Mouse (Mus musculus) kidney, embryonic 16.5 days (tissue): ENCODE results near the gene Zbtb38. TPM values are rescaled to one million over a fixed set of nuclear protein-coding genes. Genes with fewer than 3 reads are reported as not detected.
A peak's percentile ranks its signal among the peaks of the same experiment; 100 is the strongest.

Source experiments
- ATAC-seq: fragments of 200-750 bp; cut with Nextera tagmentation; 2 replicates; pipeline ENCODE4 v1.8.0; 2017; ENCODE audit warnings: moderate TSS enrichment; ENCODE audit not compliant: low FRiP score, low TSS enrichment
- H3K27ac ChIP-seq: fragments of 300-500 bp; sonication (generic); 2 replicates; pipeline ENCODE4 v1.5.1; 2014; ENCODE audit warnings: low read length
- H3K27me3 ChIP-seq: fragments of 300-500 bp; sonication (generic); 2 replicates; pipeline ENCODE4 v1.6.1; 2014; ENCODE audit warnings: low read length, control low read depth, mixed read lengths; ENCODE audit not compliant: insufficient read depth
- H3K36me3 ChIP-seq: fragments of 300-500 bp; sonication (generic); 2 replicates; pipeline ENCODE4 v1.6.1; 2014; ENCODE audit warnings: low read length, control low read depth, mixed read lengths; ENCODE audit not compliant: insufficient read depth
- H3K4me1 ChIP-seq: fragments of 300-500 bp; sonication (generic); 2 replicates; pipeline ENCODE4 v1.6.1; 2014; ENCODE audit warnings: low read length, control low read depth, mixed read lengths; ENCODE audit not compliant: insufficient read depth
- H3K4me2 ChIP-seq: fragments of 300-500 bp; sonication (generic); replicated peaks from 2 replicates; pipeline ENCODE4 v1.6.1; 2014; ENCODE audit warnings: low read depth, low read length
- H3K4me3 ChIP-seq: fragments of 300-500 bp; sonication (generic); 2 replicates; pipeline ENCODE4 v1.5.1; 2014; ENCODE audit warnings: mild to moderate bottlenecking, low read length
- H3K9ac ChIP-seq: fragments of 300-500 bp; sonication (generic); replicated peaks from 2 replicates; pipeline ENCODE4 v1.6.1; 2014; ENCODE audit warnings: low read length
- H3K9me3 ChIP-seq: fragments of 300-500 bp; sonication (generic); 2 replicates; pipeline ENCODE4 v1.6.1; 2016; ENCODE audit warnings: low read length, control low read depth
- WGBS: fragments of 180-500 bp; shearing (Covaris S2); extraction: QIAGEN DNeasy Blood & Tissue Kit; methylation state at CpG from one replicate; pipeline ENCODE4 v1.1.7; 2014; 5-methylcytosine and 5-hydroxymethylcytosine counted together
- polyA plus RNA-seq: library from polyadenylated mRNA; unstranded; fragments of >200 nt; fragmentation: Nextera tagmentation; extraction: Ambion mirVana; gene quantifications from 2 replicates; pipeline ENCODE4 v1.2.1, GENCODE M21; 2015

Gene Zbtb38
- polyA plus RNA-seq = 22.1 and 24.8 TPM in 2 replicates

DNA sequence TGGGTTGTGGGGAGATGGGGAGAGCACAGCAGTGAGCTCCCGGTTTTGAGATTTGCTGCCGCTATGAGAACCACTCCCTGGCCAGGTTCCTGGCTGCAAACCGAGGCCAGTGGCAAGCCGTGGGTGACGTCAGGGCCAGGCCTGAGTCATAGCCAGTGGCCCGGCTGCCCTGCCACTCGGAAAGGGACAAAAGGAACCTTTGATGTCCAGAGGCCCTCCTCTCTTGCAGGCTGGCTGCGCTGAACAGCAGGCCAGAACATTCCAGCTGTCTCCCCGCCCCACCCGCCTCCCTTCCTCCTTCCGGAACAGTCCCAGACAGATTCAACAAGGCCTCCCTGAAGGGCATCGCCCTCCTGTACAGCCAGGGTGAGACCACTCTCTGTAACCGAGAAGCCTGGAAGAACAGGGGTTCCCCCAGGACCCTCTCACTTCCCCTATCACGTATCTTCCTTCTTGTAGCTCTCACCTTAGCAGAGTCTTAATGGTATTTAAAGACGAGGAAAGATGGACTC lies at the start of gene Zbtb38:
Zbtb38 (minus strand) TSS at position 229 of the 512 bp plus-strand sequence.
- no peaks in the 10 kb centered on the region for H3K27me3 ChIP-seq
- H3K36me3 ChIP-seq = no peaks in the 10 kb centered on the region
- H3K27ac ChIP-seq = peak within 1 kb of the TSS; percentile 49; the same call in 1 of the 2 replicates
- H3K4me3 ChIP-seq = no peak within 1 kb of the TSS
- H3K9me3 ChIP-seq = no peaks in the 10 kb centered on the region; the same call in 1 of the 2 replicates
- peak; percentile 92 for ATAC-seq
- WGBS = 28% methylated on average over 15 of the region's 15 CpGs
- no peak within 1 kb of the TSS; the same call in 1 of the 2 replicates for H3K9ac ChIP-seq
- H3K4me1 ChIP-seq = peaks cover 9% of the 10 kb centered on the region
- peak within 1 kb of the TSS; percentile 25; the same call in 1 of the 2 replicates for H3K4me2 ChIP-seq

GRCm38 (mm10) chr9:96800131-96800825 lies 47.6 kb upstream of the Zbtb38 start:
- H3K27ac ChIP-seq = no peak overlapping the region
- no peaks in the 10 kb centered on the region for H3K9me3 ChIP-seq
- H3K4me3 ChIP-seq = no peak overlapping the region
- WGBS = 22% methylated on average over 5 of the region's 5 CpGs
- H3K9ac ChIP-seq = no peak overlapping the region
- H3K4me2 ChIP-seq = no peak overlapping the region
- no peaks in the 10 kb centered on the region for H3K27me3 ChIP-seq
- H3K36me3 ChIP-seq = no peaks in the 10 kb centered on the region
- ATAC-seq = no peak
- H3K4me1 ChIP-seq = peaks cover 10% of the 10 kb centered on the region; the same call in 1 of the 2 replicates

DNA sequence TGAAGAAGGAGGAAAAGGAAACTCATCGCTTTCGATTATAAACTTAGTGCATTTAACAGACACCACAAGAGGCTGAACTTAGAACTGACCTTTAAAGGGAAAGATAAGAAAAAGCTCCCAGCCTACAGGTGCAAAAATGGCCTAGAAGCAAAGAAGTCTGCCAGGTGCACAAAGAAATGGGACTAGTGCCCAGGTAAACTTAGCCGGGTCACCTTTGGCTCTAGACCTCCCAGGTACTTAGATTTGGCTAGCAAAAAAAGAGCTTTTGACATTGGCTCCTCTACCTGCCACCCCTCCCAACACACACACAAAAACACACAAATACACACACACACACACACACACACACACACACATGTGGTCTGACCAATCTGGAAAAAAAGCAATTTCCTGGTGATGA lies 44.7 kb upstream of the Zbtb38 start:
- Histone ChIP-seq H3K27ac (no peak overlapping the region), H3K27me3 (no peaks in the 10 kb centered on the region), H3K36me3 (no peaks in the 10 kb centered on the region), H3K9me3 (no peaks in the 10 kb centered on the region), H3K9ac (no peak overlapping the region), H3K4me3 (no peak overlapping the region), H3K4me1 (peaks cover 12% of the 10 kb centered on the region; the same call in 1 of the 2 replicates), H3K4me2 (no peak overlapping the region)
- ATAC-seq = no peak
- WGBS = 94% methylated on average over 3 of the region's 3 CpGs

- H3K9me3 ChIP-seq = no peaks in the 10 kb centered on the region
- H3K4me1 ChIP-seq = peaks cover 8% of the 10 kb centered on the region; the same call in 1 of the 2 replicates
- ATAC-seq = peak; percentile 79
- peak overlapping the region; percentile 66 for H3K9ac ChIP-seq
- 8% methylated on average over 10 of the region's 10 CpGs for whole genome bisulfite sequencing
- peak overlapping the region; percentile 58 for H3K4me2 ChIP-seq
- H3K27me3 ChIP-seq = no peaks in the 10 kb centered on the region
- peak overlapping the region; percentile 42 for H3K4me3 ChIP-seq
- H3K36me3 ChIP-seq = no peaks in the 10 kb centered on the region
- H3K27ac ChIP-seq = peak overlapping the region; percentile 27; the same call in 1 of the 2 replicates
Observed at GRCm38 (mm10) chr9:96795399-96795928, 42.8 kb upstream of the Zbtb38 start.

GRCm38 (mm10) chr9:96794601-96795000 lies 42.0 kb upstream of the Zbtb38 start:
- H3K27ac ChIP-seq = no peak overlapping the region
- no peaks in the 10 kb centered on the region for H3K9me3 ChIP-seq
- H3K4me3 ChIP-seq = no peak overlapping the region
- peaks cover 8% of the 10 kb centered on the region; the same call in 1 of the 2 replicates for H3K4me1 ChIP-seq
- H3K4me2 ChIP-seq = no peak overlapping the region
- no peaks in the 10 kb centered on the region for H3K27me3 ChIP-seq
- H3K36me3 ChIP-seq = no peaks in the 10 kb centered on the region
- WGBS = 92% methylated on average over 2 of the region's 2 CpGs
- no peak overlapping the region for H3K9ac ChIP-seq
- no peak for ATAC-seq

GRCm38 (mm10) chr9:96792543-96792942 lies 39.9 kb upstream of the Zbtb38 start:
- no peak for ATAC-seq
- H3K9ac ChIP-seq = no peak overlapping the region
- no peaks in the 10 kb centered on the region for H3K9me3 ChIP-seq
- H3K4me1 ChIP-seq = peaks cover 16% of the 10 kb centered on the region; the same call in 1 of the 2 replicates
- WGBS = 80% methylated on average over 2 of the region's 2 CpGs
- H3K4me3 ChIP-seq = no peak overlapping the region
- H3K27ac ChIP-seq = no peak overlapping the region
- no peaks in the 10 kb centered on the region for H3K27me3 ChIP-seq
- H3K4me2 ChIP-seq = no peak overlapping the region
- no peaks in the 10 kb centered on the region for H3K36me3 ChIP-seq

DNA sequence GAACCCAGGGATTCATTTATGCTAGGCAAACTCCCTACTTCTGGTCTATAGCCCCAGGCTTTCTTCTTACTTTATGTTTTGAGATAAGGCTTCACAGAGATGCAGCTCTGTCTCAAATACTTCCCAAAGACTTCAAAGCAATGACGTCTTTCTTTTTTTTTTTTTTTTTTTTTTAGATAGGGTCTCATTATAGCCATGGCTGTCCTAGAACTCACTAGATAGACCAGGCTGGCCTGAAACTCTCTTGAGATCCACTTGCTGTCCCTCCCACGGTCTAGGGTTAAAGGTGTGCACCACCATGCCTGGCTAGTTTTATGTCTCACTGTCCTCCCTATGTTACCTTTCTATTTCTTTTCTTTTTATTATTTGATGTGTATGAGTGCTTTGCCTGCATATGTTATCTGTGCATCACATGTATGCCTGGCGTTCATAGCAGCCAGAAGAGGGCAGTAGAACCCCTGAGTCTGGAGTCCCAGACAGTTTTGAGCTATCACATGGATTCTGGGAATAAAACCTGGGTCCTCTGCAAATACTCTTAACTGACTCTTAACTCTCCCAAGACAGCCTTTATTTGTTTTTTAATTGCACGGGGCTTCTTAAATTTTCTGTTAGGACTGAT lies 37.9 kb upstream of the Zbtb38 start:
- H3K9ac ChIP-seq = no peak overlapping the region

GRCm38 (mm10) chr9:96789906-96790305 lies 37.3 kb upstream of the Zbtb38 start:
- Histone ChIP-seq H3K9ac (no peak overlapping the region), H3K27ac (no peak overlapping the region), H3K27me3 (no peaks in the 10 kb centered on the region), H3K4me2 (no peak overlapping the region), H3K4me3 (no peak overlapping the region), H3K36me3 (no peaks in the 10 kb centered on the region), H3K4me1 (peaks cover 29% of the 10 kb centered on the region), H3K9me3 (no peaks in the 10 kb centered on the region)
- no peak for ATAC-seq
- WGBS = 64% methylated on average over 3 of the region's 3 CpGs

More for the DNA sequence above, 37.9 kb upstream of the Zbtb38 start:
- no peak overlapping the region for H3K27ac ChIP-seq
- H3K27me3 ChIP-seq = no peaks in the 10 kb centered on the region
- ATAC-seq = no peak
- H3K9me3 ChIP-seq = no peaks in the 10 kb centered on the region
- 52% methylated on average over 4 of the region's 4 CpGs for WGBS
- no peaks in the 10 kb centered on the region for H3K36me3 ChIP-seq
- no peak overlapping the region for H3K4me2 ChIP-seq
- H3K4me1 ChIP-seq = peaks cover 27% of the 10 kb centered on the region
- H3K4me3 ChIP-seq = no peak overlapping the region

DNA sequence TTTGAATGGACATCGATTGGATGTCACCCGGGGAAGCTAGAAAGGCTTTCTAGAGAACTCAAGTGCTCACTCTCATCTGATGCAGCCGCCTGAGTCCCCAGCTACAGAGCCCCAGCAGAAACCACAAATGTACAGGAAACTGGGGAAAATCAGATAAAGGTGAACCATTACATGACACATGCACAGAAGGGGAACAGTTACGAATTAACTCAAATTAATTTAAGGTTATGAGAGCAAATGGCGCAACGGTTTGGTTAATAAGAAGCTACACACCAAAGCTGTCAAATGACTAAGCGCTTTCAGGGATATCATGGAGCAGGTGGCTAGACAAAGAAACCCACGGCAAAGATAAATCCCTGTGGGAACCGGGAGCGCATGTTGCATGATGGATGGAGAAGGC lies 35.2 kb upstream of the Zbtb38 start:
- Histone ChIP-seq H3K27ac (peak overlapping the region; percentile 11; the same call in 1 of the 2 replicates), H3K4me2 (peak overlapping the region; percentile 34; the same call in 1 of the 2 replicates), H3K9me3 (no peaks in the 10 kb centered on the region), H3K4me3 (peak overlapping the region; percentile 13), H3K9ac (no peak overlapping the region), H3K27me3 (no peaks in the 10 kb centered on the region), H3K4me1 (peaks cover 33% of the 10 kb centered on the region), H3K36me3 (no peaks in the 10 kb centered on the region)
- WGBS = 74% methylated on average over 10 of the region's 10 CpGs
- ATAC-seq = peak; percentile 33; the same call in 1 of the 2 replicates
